Mouse (Mus musculus) spleen, adult 12 weeks (tissue): ENCODE data around the gene Gstm6.

Source experiments
- DNase-seq: peaks from one replicate; pipeline ENCODE4 v3.0.0; 2022; ENCODE audit warnings: low spot score

Gene Gstm6

DNA sequence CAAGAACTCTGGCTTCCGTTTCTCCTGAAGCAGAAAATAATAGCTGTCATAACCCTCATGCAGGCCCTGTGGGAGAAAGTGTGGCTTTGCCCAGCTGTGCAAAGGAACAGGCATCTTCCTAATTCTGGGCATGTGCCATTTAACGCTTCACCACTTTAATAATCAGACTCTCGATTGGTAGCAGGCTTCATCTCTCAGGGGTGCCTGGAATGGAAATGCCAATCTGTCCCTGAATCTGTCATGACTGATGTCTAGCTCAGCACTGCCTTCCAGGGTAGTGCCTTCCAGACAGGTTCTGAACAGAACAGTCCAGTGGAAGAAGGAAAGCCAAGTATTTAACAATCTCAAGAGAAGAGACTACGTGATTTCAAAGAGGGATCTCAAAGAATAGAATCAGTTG lies 2.3 kb downstream of the Gstm6 start:
- DNase-seq = no peak

- no peak for DNase-seq
Measured at GRCm38 (mm10) chr3:107940524-107940923, 3.0 kb downstream of the Gstm6 start.

DNA sequence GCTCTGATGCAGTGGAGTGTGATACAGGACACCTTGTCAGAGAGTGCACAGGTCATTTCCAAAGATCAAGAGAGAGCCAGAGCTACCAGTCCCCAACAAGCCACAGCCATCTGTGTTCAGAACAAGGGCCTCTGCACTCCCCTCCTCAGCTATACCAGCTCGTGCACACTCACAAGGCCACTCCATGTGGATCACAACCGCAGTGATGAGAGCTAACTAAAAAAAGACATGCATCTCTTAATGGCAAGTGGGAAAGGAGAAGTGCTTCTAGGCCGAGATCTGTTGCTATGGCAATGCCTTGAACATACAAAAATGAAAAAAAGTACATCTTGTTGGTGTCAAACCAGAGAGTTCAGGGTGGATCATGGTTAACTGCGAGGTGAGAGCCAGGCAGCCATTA lies 3.7 kb downstream of the Gstm6 start:
- DNase-seq = no peak

- DNase-seq = peak; percentile 16
Measured at GRCm38 (mm10) chr3:107939403-107939802, 4.1 kb downstream of the Gstm6 start.

- no peak for DNase-seq
Measured at GRCm38 (mm10) chr3:107935888-107936287, 7.7 kb downstream of the Gstm6 start.

DNA sequence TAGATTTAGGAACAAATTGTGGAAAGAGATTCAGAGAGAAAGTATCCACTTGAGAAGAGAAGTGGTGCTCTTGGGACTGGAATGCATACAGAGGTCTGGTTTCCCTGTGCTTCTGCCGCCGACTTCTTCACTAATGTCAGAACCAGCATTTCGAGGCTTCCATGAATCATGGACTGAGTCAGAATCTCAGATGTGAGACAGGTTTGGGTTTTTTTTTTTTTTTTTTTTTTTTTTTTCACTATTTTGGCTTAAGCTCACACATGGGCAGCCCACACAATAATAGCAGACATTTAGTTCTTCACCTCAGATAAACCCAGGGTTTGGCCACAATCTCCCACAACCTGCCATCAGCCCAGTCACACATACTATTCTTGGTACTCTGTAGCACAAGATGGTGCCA lies 8.3 kb downstream of the Gstm6 start:
- no peak for DNase-seq

GRCm38 (mm10) chr3:107932128-107932527 lies 11.4 kb downstream of the Gstm6 start:
- no peak for DNase-seq

DNA sequence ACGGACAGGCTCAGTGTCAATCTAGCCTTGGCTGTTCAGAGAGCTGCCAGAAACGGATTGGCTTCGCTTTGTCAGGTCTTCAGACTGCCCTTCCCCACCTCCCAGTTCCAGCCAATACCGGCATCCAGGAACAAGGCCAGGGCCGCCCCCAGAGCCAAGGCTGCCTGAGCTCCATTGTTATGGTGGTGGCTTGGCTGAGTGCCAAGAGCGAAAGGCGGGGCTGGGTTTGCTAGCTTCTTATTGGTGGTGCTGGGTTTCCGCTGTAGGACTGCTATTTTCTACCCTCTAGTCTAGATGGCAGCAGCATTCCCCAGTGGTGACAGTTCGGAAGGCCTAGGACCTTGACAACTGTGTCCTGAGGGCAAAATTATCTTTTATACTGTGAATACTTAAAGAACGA lies 11.9 kb downstream of the Gstm6 start, which contains the start of gene Gstm7:
Gstm7 (minus strand) TSS at position 148 of the 400 bp plus-strand sequence.
- DNase-seq = peak; percentile 47

- no peak for DNase-seq
Measured at GRCm38 (mm10) chr3:107931134-107931533, 12.4 kb downstream of the Gstm6 start.

DNA sequence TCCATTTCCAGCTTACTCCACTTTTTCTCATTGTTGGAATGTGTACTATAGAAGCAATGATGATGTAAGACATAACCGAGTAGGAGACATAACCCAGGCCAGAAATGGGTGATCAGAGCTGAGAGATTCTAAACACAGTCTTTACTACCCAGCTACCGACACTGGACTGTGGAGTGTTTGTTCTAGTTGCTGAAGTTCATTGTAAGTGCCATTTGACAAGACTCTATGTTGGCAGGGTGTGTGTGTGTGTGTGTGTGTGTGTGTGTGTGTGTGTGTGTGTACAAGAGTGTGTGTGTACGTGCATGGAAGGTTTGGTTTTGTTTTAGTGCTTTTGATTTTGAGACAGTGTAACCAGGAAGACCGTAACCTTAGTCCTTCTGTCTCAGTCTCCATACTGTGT lies 13.8 kb downstream of the Gstm6 start:
- DNase-seq = no peak

- no peak for DNase-seq
Measured at GRCm38 (mm10) chr3:107929243-107929642, 14.3 kb downstream of the Gstm6 start.

- DNase-seq = no peak
Measured at GRCm38 (mm10) chr3:107928691-107929090, 14.9 kb downstream of the Gstm6 start.

DNA sequence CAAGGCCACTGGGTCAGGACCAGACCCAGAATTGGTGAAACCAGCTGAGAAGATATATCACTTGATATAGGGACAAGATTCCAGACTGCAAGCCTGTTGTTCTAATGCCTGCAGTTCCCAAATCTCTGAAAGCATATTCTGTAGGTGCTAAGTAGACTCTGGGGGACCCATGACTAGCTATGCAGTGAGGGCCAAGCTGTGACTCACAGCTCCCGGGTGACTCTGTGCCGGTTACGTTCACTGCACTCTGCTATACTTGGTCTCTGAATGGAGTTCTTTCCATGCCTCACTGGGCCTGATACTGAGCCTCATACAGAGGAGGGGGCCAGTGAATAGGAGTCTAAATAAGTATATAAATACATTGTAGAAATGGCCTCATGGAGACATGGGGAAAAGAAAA lies 15.7 kb downstream of the Gstm6 start:
- no peak for DNase-seq

DNA sequence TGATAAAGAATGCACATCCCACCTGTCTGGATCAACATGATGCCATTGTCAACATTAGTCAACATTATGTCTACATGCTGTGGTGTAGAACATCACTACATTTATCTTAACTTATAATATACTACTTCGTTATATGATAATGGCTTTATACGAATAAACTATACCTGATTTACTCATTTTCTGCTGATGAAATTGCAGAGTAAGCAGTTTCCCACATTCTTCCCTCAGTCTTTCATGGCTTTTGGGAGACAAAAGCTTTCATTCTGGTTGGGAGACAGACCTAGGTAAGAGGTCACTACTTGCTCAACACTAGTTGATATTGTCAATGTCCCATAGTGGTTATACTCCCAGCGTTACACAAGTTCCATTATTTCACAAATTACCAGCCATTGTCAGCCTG lies 18.2 kb downstream of the Gstm6 start:
- no peak for DNase-seq

DNA sequence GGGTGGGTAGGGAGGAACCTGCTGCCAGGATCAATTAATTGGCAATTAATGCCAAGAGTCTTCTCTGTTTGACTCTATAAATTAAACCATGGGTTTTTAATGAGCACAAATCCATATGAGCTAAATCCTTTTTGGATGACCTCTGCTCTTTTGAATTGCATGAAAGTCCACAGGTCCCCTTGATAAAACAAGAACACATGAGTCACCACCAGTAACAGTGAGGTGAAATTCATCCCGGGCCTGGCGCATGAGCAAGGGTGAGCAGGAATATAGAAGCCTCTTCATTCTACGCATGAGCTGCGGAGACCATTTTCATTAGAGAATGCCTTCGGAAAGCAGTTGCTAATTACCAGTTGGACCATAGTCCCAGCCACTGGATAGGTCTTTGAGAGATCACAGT lies 23.2 kb downstream of the Gstm6 start:
- no peak for DNase-seq

DNA sequence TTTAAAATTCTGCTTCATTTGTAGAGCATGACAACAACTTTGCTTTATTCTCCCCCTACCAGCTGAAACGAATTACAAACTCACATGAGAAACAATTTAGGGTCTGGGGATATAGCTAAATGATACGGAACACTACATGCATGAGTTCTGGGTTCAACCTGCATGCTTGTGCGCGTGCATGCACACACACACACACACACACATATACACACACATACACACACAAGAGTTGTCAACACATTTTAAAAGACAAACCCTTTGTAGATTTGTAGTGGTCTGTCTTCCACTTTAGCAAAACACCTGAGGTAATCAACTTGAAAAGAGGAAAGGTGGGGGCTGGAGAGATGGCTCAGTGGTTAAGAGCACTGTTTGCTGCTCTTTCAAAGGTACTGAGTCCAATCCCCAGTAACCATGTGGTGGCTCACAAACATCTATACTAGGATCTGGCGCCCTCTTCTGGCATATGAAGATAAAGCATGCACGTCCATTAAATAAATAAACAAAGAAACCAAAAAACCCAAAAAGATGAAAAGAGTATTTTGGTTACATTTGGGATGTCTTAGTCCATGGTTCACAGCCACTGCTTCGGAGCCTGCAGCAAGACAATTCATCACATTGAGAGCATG lies 25.7 kb downstream of the Gstm6 start:
- DNase-seq = no peak

DNA sequence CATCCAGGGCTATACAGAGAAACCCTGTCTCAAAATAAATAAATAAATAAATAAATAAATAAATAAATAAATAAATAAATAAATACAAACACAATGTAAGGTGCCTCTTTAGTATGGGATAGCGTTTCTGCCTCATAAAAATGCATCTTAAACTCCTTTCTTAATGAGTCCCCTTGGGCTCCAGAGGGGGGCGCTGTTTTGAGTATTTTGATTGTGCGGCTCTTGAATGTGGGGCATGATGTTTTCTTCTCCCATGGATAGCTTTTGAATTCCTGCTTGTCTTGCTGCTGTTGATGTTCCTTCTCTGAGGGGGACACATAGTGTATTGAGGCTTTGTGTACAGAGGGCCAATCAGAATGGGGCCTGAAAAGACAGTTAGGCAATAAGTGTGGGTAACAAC lies 26.5 kb downstream of the Gstm6 start:
- no peak for DNase-seq

- DNase-seq = no peak
Measured at GRCm38 (mm10) chr3:107916674-107917073, 26.9 kb downstream of the Gstm6 start.

- DNase-seq = no peak
Measured at GRCm38 (mm10) chr3:107905942-107906341, 37.6 kb downstream of the Gstm6 start.

GRCm38 (mm10) chr3:107900955-107901673 lies 42.4 kb downstream of the Gstm6 start:
- DNase-seq = no peak

DNA sequence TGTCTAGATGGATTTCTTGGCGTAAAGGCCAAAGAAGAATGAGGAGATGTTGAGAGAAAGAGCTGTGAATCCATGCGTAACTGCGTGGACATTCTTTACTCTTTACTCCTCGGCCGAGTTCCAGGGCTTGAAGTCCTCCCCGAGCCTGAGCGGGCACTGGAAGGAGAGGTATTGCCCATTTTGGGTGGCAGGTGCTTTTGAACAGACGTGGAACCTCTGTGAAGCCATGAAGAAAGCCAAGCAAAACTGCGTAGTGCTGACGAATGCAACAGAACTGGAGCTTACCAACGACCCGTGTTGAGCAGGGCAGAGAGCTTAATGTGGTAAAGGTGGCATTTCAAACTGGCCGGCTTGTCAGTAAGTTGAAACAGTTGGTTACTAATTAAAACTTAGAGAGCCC lies 44.9 kb downstream of the Gstm6 start:
- no peak for DNase-seq

GRCm38 (mm10) chr3:107895720-107896569 lies 47.6 kb downstream of the Gstm6 start, which contains the start of gene Gstm5:
Gene Gstm5, plus strand, starts transcription at chr3:107895821.
- DNase-seq = peak; percentile 61

DNA sequence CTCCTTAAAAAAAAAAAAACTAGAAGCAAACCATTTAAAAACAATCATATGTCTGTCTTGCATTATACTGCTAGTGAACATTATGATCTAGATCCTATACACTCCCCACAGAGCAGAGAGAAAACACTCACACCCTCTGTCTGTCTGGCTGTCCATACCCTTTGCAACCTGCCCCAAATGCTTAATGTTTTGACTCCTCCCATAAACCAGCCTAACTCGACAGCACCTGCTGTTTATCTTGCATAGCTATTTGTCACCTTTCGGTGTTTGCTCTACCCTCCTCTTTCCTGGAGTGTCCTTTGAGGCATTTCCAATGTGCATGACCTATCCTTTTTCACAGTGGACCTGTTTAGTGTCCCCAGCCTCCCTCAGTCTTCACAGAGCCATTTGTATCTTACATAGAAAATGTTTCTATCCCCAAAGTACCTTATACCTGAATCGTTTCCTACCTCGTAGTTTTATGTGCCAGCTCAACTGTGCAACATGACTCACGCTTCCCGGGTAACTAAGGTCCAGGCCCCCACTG lies 48.3 kb downstream of the Gstm6 start:
- DNase-seq = no peak
